Mouse (Mus musculus) embryonic facial prominence, embryonic 12.5 days (tissue): ENCODE results near the gene 4930544D05Rik. TPM values are rescaled to one million over a fixed set of nuclear protein-coding genes. Genes with fewer than 3 reads are reported as not detected.

ENCODE experiments used
- ATAC-seq: fragments of 200-750 bp; cut with Nextera tagmentation; 2 replicates; pipeline ENCODE4 v1.8.0; 2017; ENCODE audit not compliant: insufficient number of reproducible peaks, insufficient read depth, low FRiP score, low TSS enrichment
- H3K27ac ChIP-seq: fragments of 300-500 bp; sonication (generic); 2 replicates; pipeline ENCODE4 v1.5.1; 2016; ENCODE audit warnings: mild to moderate bottlenecking
- H3K27me3 ChIP-seq: fragments of 300-500 bp; sonication (generic); 2 replicates; pipeline ENCODE4 v1.6.1; 2016; ENCODE audit warnings: mild to moderate bottlenecking, moderate library complexity
- H3K36me3 ChIP-seq: fragments of 300-500 bp; sonication (generic); 2 replicates; pipeline ENCODE4 v1.6.1; 2016; ENCODE audit warnings: mild to moderate bottlenecking
- H3K4me1 ChIP-seq: fragments of 300-500 bp; sonication (generic); 2 replicates; pipeline ENCODE4 v1.6.1; 2016
- H3K4me2 ChIP-seq: fragments of 300-500 bp; sonication (generic); replicated peaks from 2 replicates; pipeline ENCODE4 v1.6.1; 2016; ENCODE audit warnings: mild to moderate bottlenecking, moderate library complexity
- H3K4me3 ChIP-seq: fragments of 300-500 bp; sonication (generic); 2 replicates; pipeline ENCODE4 v1.5.1; 2016; ENCODE audit warnings: mild to moderate bottlenecking
- H3K9ac ChIP-seq: fragments of 300-500 bp; sonication (generic); 2 replicates; pipeline ENCODE4 v1.6.1; 2016; ENCODE audit warnings: mild to moderate bottlenecking, moderate library complexity
- H3K9me3 ChIP-seq: fragments of 300-500 bp; sonication (generic); 2 replicates; pipeline ENCODE4 v1.6.1; 2016; ENCODE audit warnings: mild to moderate bottlenecking, moderate library complexity
- WGBS: fragments of 180-500 bp; shearing (Covaris S2); methylation state at CpG from one replicate; pipeline ENCODE4 v1.1.7; 2016; 5-methylcytosine and 5-hydroxymethylcytosine counted together
- polyA plus RNA-seq: library from polyadenylated mRNA; unstranded; fragments of >200 nt; fragmentation: Nextera tagmentation; extraction: Ambion mirVana; gene quantifications from 2 replicates; pipeline ENCODE4 v1.2.1, GENCODE M21; 2016

4930544D05Rik gene
- polyA plus RNA-seq, 1 experiment from 2014 or later: not detected

DNA sequence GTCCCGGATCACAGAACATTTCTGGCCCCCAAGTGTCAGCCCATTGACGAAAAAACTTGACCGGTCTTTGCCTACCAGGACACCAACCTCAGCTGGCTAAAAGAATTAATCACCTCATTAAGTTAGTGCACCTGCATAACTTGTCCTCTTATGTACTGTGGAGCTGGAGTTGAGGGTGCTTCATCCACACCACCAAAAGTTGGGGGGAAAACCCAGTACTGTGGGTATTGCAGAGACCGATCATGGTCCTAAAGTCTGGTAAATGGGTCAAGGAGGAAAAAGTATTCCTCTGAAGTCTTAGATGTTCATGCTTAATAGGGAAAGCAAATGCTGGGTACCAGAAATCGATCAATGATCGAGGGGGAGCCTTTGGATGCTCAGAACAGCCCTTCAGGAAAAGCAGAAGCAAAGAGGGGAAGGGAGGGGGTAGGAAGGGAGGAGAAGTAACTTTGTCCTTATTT lies 37.3 kb downstream of the 4930544D05Rik start:
- H3K27me3 ChIP-seq: no peaks in the 10 kb centered on the region
- peaks cover 53% of the 10 kb centered on the region for H3K4me1 ChIP-seq
- ATAC-seq: no peak
- peak overlapping the region; percentile 99 for H3K27ac ChIP-seq
- WGBS: 43% methylated on average over 6 of the region's 6 CpGs
- H3K9me3 ChIP-seq: no peaks in the 10 kb centered on the region
- H3K4me2 ChIP-seq: peak overlapping the region; percentile 97
- H3K9ac ChIP-seq: peak overlapping the region; percentile 98
- H3K36me3 ChIP-seq: peaks cover 43% of the 10 kb centered on the region
- H3K4me3 ChIP-seq: peak overlapping the region; percentile 99

DNA sequence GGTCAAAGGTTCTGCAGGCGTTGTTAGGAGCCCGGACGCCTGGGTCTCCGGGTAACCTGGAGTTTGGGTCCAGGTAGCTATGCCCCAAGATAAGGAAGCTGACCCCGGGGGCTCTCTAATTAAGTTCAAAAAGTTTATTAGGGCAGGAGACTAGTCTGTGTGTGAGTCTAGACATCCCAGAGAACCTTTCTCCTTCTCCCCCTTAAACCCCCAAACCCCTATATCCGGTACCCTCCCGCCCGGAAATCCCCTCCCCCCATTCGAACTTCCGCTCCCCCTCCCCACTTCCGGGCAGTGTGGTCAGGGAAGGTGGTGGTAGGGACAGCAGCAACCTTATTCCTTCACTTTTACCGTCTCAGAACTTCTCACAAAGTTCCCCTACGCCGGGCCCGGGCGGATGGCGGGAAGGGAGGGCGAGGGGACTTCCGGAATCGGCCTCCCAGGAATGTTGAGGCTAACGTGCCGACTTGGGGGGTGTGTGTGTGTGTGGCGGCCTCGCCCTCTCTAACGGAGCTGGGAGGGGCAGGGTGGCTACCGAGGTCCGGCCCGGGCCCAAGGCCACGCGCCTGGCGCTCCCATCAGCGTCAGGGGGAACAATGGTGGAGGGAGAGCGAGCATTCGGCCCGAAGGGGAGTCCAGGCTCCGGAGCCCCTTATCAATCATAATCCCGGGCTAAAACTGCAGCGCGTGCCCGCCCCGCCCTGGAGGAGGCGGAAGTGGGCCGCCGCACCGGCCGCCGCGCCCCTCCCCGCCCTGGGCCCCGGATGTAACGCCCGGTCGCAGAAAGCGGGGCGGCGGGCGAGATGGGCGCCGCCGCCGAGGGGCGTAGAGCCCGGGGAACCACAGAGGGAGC lies 37.9 kb downstream of the 4930544D05Rik start:
- peaks cover 53% of the 10 kb centered on the region for H3K4me1 ChIP-seq
- H3K4me3 ChIP-seq: peak overlapping the region; percentile 99
- no peaks in the 10 kb centered on the region for H3K9me3 ChIP-seq
- WGBS: under 1% methylated on average over 45 of the region's 63 CpGs
- peak overlapping the region; percentile 98 for H3K9ac ChIP-seq
- peaks cover 40% of the 10 kb centered on the region for H3K36me3 ChIP-seq
- peak overlapping the region; percentile 97 for H3K4me2 ChIP-seq
- H3K27ac ChIP-seq: peak overlapping the region; percentile 99
- H3K27me3 ChIP-seq: no peaks in the 10 kb centered on the region
- peak; percentile 28 for ATAC-seq

DNA sequence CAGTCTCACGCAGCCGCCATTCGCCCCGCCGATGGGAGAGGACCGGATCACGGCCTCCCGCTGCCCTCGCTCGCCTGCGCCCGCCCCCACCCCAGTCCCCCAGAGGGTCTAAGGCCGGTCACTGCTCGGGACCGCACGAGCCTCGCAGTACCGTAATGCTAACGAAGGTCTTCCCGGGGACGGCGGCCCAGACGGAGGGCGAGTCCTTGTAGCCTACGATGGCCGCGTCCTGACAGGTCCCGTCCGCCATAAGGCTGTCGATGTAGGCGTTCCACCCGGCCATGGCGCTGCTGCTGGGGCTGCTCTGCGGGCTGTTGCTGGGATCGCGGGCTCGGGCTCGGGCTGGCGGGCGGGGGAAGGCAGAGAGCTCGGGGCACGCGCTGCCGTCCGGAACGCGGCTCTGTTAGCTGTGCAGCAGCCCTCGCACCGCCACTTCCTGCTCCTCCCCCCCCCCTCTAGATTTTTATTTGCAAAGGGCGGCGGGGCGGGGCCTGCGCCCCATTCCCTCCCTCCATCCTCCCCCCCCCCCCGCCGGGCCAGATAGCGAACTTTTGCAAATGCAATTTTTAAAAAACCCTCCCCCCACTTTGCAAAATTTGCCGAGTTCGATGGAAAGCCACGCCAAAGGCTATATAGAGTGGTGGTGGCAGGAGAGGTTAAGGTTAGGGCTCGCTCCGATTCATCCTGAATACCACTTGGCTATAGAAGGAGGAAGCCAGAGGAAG lies 38.7 kb downstream of the 4930544D05Rik start, which contains the start of gene Pfn1:
Gene Pfn1 (minus strand): TSS at position 447 of the 725 bp plus-strand sequence.
- H3K4me3 ChIP-seq: peak within 1 kb of the TSS; percentile 99
- peaks cover 50% of the 10 kb centered on the region for H3K4me1 ChIP-seq
- H3K9ac ChIP-seq: peak within 1 kb of the TSS; percentile 98
- ATAC-seq: 0 out of 2 replicates have a peak, but pooled peaks have one; percentile 12
- no peaks in the 10 kb centered on the region for H3K27me3 ChIP-seq
- H3K9me3 ChIP-seq: no peaks in the 10 kb centered on the region
- under 1% methylated on average over 61 of the region's 61 CpGs for WGBS
- peak within 1 kb of the TSS; percentile 97 for H3K4me2 ChIP-seq
- H3K27ac ChIP-seq: peak within 1 kb of the TSS; percentile 99
- peaks cover 32% of the 10 kb centered on the region for H3K36me3 ChIP-seq

DNA sequence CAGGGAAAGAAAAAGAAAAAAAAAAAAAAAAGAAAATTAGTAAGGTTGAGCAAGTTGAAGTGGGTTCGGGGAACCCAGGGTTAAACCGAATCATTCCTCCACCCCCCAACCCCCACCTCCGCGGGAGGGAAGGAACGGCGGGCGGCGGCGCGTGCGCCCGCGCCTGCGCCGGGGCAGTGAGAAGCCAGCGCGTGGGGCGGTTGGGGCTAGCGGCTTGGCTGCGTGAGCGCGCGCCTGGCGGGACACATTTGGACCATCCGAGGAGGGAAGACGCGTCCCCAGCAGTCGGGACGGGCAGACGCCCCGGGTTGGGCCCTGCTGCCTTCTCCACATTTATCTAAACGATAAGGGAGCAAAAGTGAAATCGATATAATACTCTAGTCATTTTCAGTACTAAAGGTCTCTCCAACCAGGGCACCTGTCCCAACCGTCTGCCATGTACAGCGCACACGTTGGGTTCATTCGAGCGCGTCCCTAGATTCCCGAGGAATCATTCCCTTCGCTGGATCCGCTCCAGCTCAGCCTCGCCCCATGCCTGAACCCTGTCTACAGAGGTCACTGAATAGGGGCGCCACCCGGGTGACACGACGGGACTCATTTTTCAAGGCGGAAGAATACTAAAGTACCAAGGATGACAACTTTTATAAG lies 39.4 kb downstream of the 4930544D05Rik start:
- under 1% methylated on average over 44 of the region's 48 CpGs for WGBS
- peaks cover 50% of the 10 kb centered on the region for H3K4me1 ChIP-seq

DNA sequence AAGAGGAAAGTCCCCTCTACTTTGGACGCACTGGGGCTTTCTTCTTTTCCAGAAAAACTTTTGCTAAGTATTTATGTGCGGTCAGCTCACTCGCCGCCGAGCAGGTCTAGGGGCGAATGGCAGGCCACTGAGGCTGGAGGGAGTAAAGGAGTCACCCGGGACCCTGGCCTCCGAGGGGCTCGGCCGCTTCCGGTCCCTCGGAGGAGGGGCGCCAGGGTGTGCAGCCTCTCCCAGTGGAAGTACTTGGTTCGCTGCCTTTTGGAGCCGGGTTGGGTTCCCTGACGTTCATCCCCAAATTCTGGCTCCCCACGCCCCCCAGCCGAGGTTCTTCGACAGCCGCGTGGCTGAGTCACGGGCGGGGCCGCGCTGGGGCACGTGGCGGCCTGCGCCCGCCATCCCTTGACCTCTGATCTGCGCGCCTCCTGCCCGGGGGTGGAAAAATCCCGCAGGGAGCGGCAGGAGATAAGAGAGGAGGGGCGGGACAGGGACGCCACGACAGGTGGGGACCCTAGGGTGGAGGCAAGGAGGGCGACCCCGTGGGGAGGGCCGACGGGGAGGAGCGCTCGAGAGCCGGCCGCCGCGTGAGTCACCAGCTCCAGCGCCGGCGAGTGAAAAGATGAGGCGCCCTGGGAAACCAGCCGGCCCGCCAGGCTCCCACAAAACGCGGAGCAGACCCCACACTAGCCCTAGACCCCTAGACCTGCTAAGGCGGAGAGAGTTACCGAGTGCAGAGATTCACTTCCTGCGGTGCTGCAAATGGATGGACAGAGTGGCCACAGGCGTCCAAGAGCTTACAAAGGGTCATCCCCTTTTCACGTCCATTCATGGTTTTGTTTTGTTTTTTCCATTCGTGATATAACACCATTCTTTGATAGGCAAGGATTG lies 40.2 kb downstream of the 4930544D05Rik start:
- Histone ChIP-seq H3K4me1 (peaks cover 47% of the 10 kb centered on the region), H3K4me3 (peak overlapping the region; percentile 99), H3K36me3 (peaks cover 28% of the 10 kb centered on the region), H3K4me2 (peak overlapping the region; percentile 97), H3K9ac (peak overlapping the region; percentile 98), H3K27me3 (no peaks in the 10 kb centered on the region), H3K9me3 (no peaks in the 10 kb centered on the region), H3K27ac (peak overlapping the region; percentile 99)
- 1% methylated on average over 61 of the region's 61 CpGs for WGBS
- no peak for ATAC-seq

More for the DNA sequence above, 39.4 kb downstream of the 4930544D05Rik start:
- no peaks in the 10 kb centered on the region for H3K27me3 ChIP-seq
- peaks cover 26% of the 10 kb centered on the region for H3K36me3 ChIP-seq
- no peaks in the 10 kb centered on the region for H3K9me3 ChIP-seq
- H3K4me2 ChIP-seq: peak overlapping the region; percentile 97
- ATAC-seq: peak; percentile 29; the same call in 1 of the 2 replicates
- peak overlapping the region; percentile 99 for H3K4me3 ChIP-seq
- H3K9ac ChIP-seq: peak overlapping the region; percentile 98
- H3K27ac ChIP-seq: peak overlapping the region; percentile 99

DNA sequence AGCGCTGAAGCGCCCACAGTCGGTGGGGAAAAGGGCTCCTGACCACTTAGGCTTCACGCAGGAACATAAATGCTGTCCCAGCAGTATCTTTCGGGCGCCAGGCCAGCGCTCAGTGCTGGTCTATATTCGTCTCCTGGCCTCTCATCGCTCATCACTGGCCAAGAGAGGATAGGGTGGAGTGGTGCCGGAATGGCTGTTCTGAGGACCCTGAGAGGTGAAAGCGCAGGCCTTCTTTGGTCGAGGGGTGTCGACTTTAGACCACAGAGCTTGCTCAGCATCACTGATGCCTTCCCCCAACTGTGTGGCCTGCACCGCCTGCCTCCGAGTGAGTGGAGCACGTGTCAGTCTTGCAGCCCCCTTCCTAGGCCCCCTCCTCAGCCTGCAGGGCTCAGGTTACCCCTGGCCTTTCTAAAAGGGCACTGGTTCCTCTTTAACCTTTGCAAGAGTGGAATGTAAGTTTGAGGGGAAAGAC lies 40.8 kb downstream of the 4930544D05Rik start:
- H3K36me3 ChIP-seq: peaks cover 26% of the 10 kb centered on the region
- no peaks in the 10 kb centered on the region for H3K9me3 ChIP-seq
- WGBS: 2% methylated on average over 16 of the region's 16 CpGs
- H3K4me1 ChIP-seq: peaks cover 47% of the 10 kb centered on the region
- no peaks in the 10 kb centered on the region for H3K27me3 ChIP-seq
- peak overlapping the region; percentile 97 for H3K4me2 ChIP-seq
- ATAC-seq: 0 out of 2 replicates have a peak, but pooled peaks have one; percentile 29
- peak overlapping the region; percentile 98 for H3K9ac ChIP-seq
- H3K27ac ChIP-seq: peak overlapping the region; percentile 99
- H3K4me3 ChIP-seq: peak overlapping the region; percentile 99

DNA sequence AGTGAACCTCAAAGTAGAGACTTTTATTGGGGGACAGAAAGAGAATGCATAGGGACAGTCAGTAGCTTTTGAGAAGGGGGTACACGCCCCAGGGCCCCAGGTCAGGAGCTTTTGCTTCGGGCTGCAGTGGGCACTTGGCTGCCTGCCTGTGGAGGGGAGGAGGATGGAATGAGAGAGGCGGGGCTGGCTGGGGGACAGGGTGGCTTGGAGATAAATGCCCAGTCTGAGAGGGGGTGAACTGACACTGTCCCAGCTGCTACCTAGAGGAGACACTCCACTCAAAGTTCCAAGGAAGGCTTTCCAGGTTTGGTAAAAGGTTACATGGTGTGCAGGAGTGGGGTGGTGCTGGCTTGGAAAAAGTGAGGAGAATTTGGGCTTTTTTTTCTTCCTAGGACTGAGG lies 41.3 kb downstream of the 4930544D05Rik start, which contains the start of gene Eno3:
Gene Eno3 (plus strand): TSS at position 239 of the 400 bp plus-strand sequence.
- Histone ChIP-seq H3K9ac (peak within 1 kb of the TSS; percentile 98), H3K27ac (peak within 1 kb of the TSS; percentile 99), H3K4me3 (peak within 1 kb of the TSS; percentile 99), H3K27me3 (no peaks in the 10 kb centered on the region), H3K36me3 (peaks cover 25% of the 10 kb centered on the region), H3K4me2 (peak within 1 kb of the TSS; percentile 97), H3K9me3 (no peaks in the 10 kb centered on the region), H3K4me1 (peaks cover 45% of the 10 kb centered on the region)
- no peak for ATAC-seq
- WGBS: 14% methylated on average over 3 of the region's 3 CpGs

DNA sequence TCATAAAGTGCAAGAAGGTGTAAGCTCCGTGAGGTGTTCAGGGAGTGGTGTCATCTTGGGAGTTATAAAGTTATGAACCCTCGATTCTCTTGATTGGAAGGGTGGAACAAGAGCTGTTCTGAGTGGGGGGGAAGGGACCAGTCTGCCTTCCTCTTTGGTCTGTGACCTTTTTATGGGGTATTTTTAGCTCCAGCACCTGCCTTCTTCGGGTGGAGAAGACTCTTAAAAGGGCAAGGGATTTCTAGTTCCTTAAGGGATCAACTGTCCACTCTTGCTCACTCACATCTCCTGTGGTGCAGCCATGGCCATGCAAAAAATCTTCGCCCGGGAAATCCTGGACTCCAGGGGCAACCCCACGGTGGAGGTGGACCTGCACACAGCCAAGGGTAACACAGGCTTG lies 41.9 kb downstream of the 4930544D05Rik start:
- H3K27ac ChIP-seq: peak overlapping the region; percentile 99
- H3K9me3 ChIP-seq: no peaks in the 10 kb centered on the region
- no peak for ATAC-seq
- peaks cover 39% of the 10 kb centered on the region for H3K4me1 ChIP-seq
- peaks cover 27% of the 10 kb centered on the region for H3K36me3 ChIP-seq
- 0 out of 2 replicates have a peak overlapping the region, but pooled peaks have one; percentile 9 for H3K4me2 ChIP-seq
- H3K27me3 ChIP-seq: no peaks in the 10 kb centered on the region
- no peak overlapping the region for H3K4me3 ChIP-seq
- WGBS: 46% methylated on average over 6 of the region's 6 CpGs
- no peak overlapping the region for H3K9ac ChIP-seq

DNA sequence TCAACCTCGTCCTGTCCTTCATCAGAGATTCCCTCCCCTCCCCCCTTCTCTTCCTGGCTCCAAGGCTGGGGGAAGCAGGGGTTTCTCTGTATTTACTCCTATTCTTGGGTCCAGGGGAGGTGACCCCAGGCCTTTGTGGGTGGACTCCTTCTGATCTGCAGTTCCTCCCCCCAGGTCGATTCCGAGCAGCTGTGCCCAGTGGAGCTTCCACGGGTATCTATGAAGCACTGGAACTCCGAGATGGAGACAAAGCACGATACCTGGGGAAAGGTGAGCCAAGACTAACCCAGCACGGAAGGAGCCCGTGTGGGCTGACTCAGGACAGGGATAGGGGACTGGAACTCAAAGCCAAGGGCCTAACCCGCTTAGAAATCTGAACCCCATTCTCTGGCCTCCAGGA lies 42.3 kb downstream of the 4930544D05Rik start:
- no peak overlapping the region for H3K4me3 ChIP-seq
- WGBS: 47% methylated on average over 9 of the region's 9 CpGs
- H3K9me3 ChIP-seq: no peaks in the 10 kb centered on the region
- peak overlapping the region; percentile 11; the same call in 1 of the 2 replicates for H3K9ac ChIP-seq
- H3K36me3 ChIP-seq: peaks cover 27% of the 10 kb centered on the region
- H3K27me3 ChIP-seq: no peaks in the 10 kb centered on the region
- ATAC-seq: no peak
- H3K4me1 ChIP-seq: peaks cover 35% of the 10 kb centered on the region
- H3K27ac ChIP-seq: peak overlapping the region; percentile 99; the same call in 1 of the 2 replicates
- no peak overlapping the region for H3K4me2 ChIP-seq

DNA sequence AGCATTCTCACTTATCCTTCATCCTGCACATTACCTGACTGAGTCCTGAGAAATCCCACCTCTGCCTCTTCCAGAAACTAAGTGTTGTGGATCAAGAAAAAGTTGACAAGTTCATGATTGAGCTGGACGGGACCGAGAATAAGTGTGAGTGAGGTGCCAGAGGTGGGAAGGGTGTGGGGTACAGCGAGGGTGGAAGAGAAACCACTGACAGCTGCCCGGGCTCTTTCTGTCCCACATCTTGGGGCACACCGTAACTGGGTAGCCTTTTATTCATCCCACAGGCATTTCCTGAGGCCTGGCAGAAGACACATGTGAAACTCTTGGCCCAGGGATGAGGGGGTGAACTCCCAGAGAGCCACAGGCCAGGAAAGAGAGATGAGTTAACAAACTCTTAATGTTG lies 42.9 kb downstream of the 4930544D05Rik start:
- Histone ChIP-seq H3K4me1 (peaks cover 35% of the 10 kb centered on the region), H3K4me3 (no peak overlapping the region), H3K9me3 (no peaks in the 10 kb centered on the region), H3K27ac (no peak overlapping the region), H3K9ac (no peak overlapping the region), H3K27me3 (no peaks in the 10 kb centered on the region), H3K4me2 (no peak overlapping the region), H3K36me3 (peaks cover 32% of the 10 kb centered on the region)
- no peak for ATAC-seq
- 78% methylated on average over 5 of the region's 5 CpGs for WGBS
